Mouse (Mus musculus) G1E-ER4 (cell line): ENCODE data around the gene Crmp1. TPM values are rescaled to one million over a fixed set of nuclear protein-coding genes. Genes with fewer than 3 reads are reported as not detected.

Experiments
- GATA1 ChIP-seq: IDR thresholded peaks from one replicate; pipeline ENCODE4 v1.8.0; 2012; ENCODE audit warnings: low read length, inconsistent platforms
- polyA plus RNA-seq: library from polyadenylated mRNA; stranded (reverse); fragments of >175 nt; gene quantifications from 2 replicates; pipeline ENCODE4 v1.2.3, GENCODE M21; 2012

The Crmp1 gene
- polyA plus RNA-seq, result not detected in 2 replicates

GRCm38 (mm10) chr5:37241651-37242151 is at the start of gene Crmp1:
TSS of gene Crmp1 (plus strand) at chr5:37241940.
- TF ChIP-seq GATA1, result no peak

- no peak for TF ChIP-seq GATA1
Observed at GRCm38 (mm10) chr5:37196196-37196595, 45.5 kb upstream of the Crmp1 start.

- no peak for TF ChIP-seq GATA1
Observed at GRCm38 (mm10) chr5:37196666-37197250, 45.0 kb upstream of the Crmp1 start.

- TF ChIP-seq GATA1, result no peak
Observed at GRCm38 (mm10) chr5:37197423-37197822, 44.3 kb upstream of the Crmp1 start.

GRCm38 (mm10) chr5:37198011-37198688 is 43.6 kb upstream of the Crmp1 start:
- TF ChIP-seq GATA1, result no peak

GRCm38 (mm10) chr5:37202285-37202684 is 39.5 kb upstream of the Crmp1 start:
- TF ChIP-seq GATA1, result no peak

- TF ChIP-seq GATA1, result no peak
Observed at GRCm38 (mm10) chr5:37204886-37205285, 36.9 kb upstream of the Crmp1 start.

GRCm38 (mm10) chr5:37205420-37205819 is 36.3 kb upstream of the Crmp1 start:
- no peak for TF ChIP-seq GATA1

- TF ChIP-seq GATA1, result no peak
Observed at GRCm38 (mm10) chr5:37206364-37206763, 35.4 kb upstream of the Crmp1 start.

- TF ChIP-seq GATA1, result no peak
Observed at GRCm38 (mm10) chr5:37212938-37213708, 28.6 kb upstream of the Crmp1 start.

- no peak for TF ChIP-seq GATA1
Observed at GRCm38 (mm10) chr5:37213709-37214103, 28.0 kb upstream of the Crmp1 start.

- no peak for TF ChIP-seq GATA1
Observed at GRCm38 (mm10) chr5:37214614-37215013, 27.1 kb upstream of the Crmp1 start.

GRCm38 (mm10) chr5:37215276-37215675 is 26.5 kb upstream of the Crmp1 start:
- no peak for TF ChIP-seq GATA1

GRCm38 (mm10) chr5:37219615-37220014 is 22.1 kb upstream of the Crmp1 start:
- no peak for TF ChIP-seq GATA1

- TF ChIP-seq GATA1, result no peak
Observed at GRCm38 (mm10) chr5:37220575-37220974, 21.2 kb upstream of the Crmp1 start.

GRCm38 (mm10) chr5:37221563-37221962 is 20.2 kb upstream of the Crmp1 start:
- no peak for TF ChIP-seq GATA1

- TF ChIP-seq GATA1, result no peak
Observed at GRCm38 (mm10) chr5:37222316-37222715, 19.4 kb upstream of the Crmp1 start.
